Mouse (Mus musculus) ovary, postnatal 10 days (tissue): ENCODE measurements around the gene Gpr37l1.

ENCODE experiments used
- DNase-seq: peaks from one replicate; pipeline ENCODE4 v3.0.0; 2022; ENCODE audit warnings: low spot score

Gpr37l1 gene

GRCm38 (mm10) chr1:135181880-135182623 lies 14.6 kb upstream of the Gpr37l1 start:
- DNase-seq: no peak

- DNase-seq: no peak
Observed at GRCm38 (mm10) chr1:135181275-135181674, 13.8 kb upstream of the Gpr37l1 start.

GRCm38 (mm10) chr1:135180830-135181229 lies 13.3 kb upstream of the Gpr37l1 start:
- no peak for DNase-seq

GRCm38 (mm10) chr1:135178863-135179262 lies 11.4 kb upstream of the Gpr37l1 start:
- no peak for DNase-seq

GRCm38 (mm10) chr1:135177724-135178123 lies 10.2 kb upstream of the Gpr37l1 start:
- no peak for DNase-seq

- no peak for DNase-seq
Observed at GRCm38 (mm10) chr1:135175176-135175575, 7.7 kb upstream of the Gpr37l1 start.

- no peak for DNase-seq
Observed at GRCm38 (mm10) chr1:135173311-135173710, 5.8 kb upstream of the Gpr37l1 start.

- DNase-seq: no peak
Observed at GRCm38 (mm10) chr1:135171984-135172383, 4.5 kb upstream of the Gpr37l1 start.

GRCm38 (mm10) chr1:135171202-135171601 lies 3.7 kb upstream of the Gpr37l1 start:
- DNase-seq: no peak

- DNase-seq: no peak
Observed at GRCm38 (mm10) chr1:135170299-135170698, 2.8 kb upstream of the Gpr37l1 start.

- no peak for DNase-seq
Observed at GRCm38 (mm10) chr1:135169556-135170224, 2.2 kb upstream of the Gpr37l1 start.

GRCm38 (mm10) chr1:135168453-135169200 lies 1.1 kb upstream of the Gpr37l1 start:
- DNase-seq: no peak

GRCm38 (mm10) chr1:135162720-135163119 lies 4.8 kb downstream of the Gpr37l1 start:
- no peak for DNase-seq

- DNase-seq: no peak
Observed at GRCm38 (mm10) chr1:135160411-135161050, 7.0 kb downstream of the Gpr37l1 start.

GRCm38 (mm10) chr1:135159556-135160123 lies 7.8 kb downstream of the Gpr37l1 start:
- no peak for DNase-seq

GRCm38 (mm10) chr1:135159074-135159473 lies 8.4 kb downstream of the Gpr37l1 start:
- DNase-seq: no peak

GRCm38 (mm10) chr1:135158633-135159032 lies 8.8 kb downstream of the Gpr37l1 start:
- DNase-seq: no peak

- no peak for DNase-seq
Observed at GRCm38 (mm10) chr1:135156300-135156699, 11.2 kb downstream of the Gpr37l1 start.

GRCm38 (mm10) chr1:135154411-135154959 lies 13.0 kb downstream of the Gpr37l1 start:
- peak; percentile 50 for DNase-seq

- DNase-seq: no peak
Observed at GRCm38 (mm10) chr1:135154011-135154410, 13.5 kb downstream of the Gpr37l1 start.

- DNase-seq: no peak
Observed at GRCm38 (mm10) chr1:135148996-135149395, 18.5 kb downstream of the Gpr37l1 start.

- DNase-seq: no peak
Observed at GRCm38 (mm10) chr1:135148476-135148875, 19.0 kb downstream of the Gpr37l1 start.
